Mouse (Mus musculus) neural tube, embryonic 12.5 days (tissue): Measurements from ENCODE around the gene Ssbp4. TPM values are rescaled to one million over a fixed set of nuclear protein-coding genes. Genes with fewer than 3 reads are reported as not detected.
A peak's percentile ranks its signal among the peaks of the same experiment; 100 is the strongest.
"Not testable (repeated sequence)": the region's sequence is repeated elsewhere in the genome, so short reads cannot be mapped to it uniquely, and the experiment has no call there.

ENCODE experiments used
- ATAC-seq: fragments of 200-750 bp; cut with Nextera tagmentation; 2 replicates; pipeline ENCODE4 v1.8.0; 2017; ENCODE audit warnings: low read depth, mild to moderate bottlenecking, moderate TSS enrichment, moderate library complexity; ENCODE audit not compliant: low FRiP score
- H3K27ac ChIP-seq: fragments of 300-500 bp; sonication (generic); 2 replicates; pipeline ENCODE4 v1.5.1; 2016
- H3K27me3 ChIP-seq: fragments of 300-500 bp; sonication (generic); replicated peaks from 2 replicates; pipeline ENCODE4 v1.6.1; 2016; ENCODE audit warnings: mild to moderate bottlenecking
- H3K36me3 ChIP-seq: fragments of 300-500 bp; sonication (generic); 2 replicates; pipeline ENCODE4 v1.6.1; 2016; ENCODE audit warnings: mild to moderate bottlenecking
- H3K4me1 ChIP-seq: fragments of 300-500 bp; sonication (generic); 2 replicates; pipeline ENCODE4 v1.6.1; 2016
- H3K4me2 ChIP-seq: fragments of 300-500 bp; sonication (generic); replicated peaks from 2 replicates; pipeline ENCODE4 v1.6.1; 2016; ENCODE audit warnings: mild to moderate bottlenecking
- H3K4me3 ChIP-seq: fragments of 300-500 bp; sonication (generic); 2 replicates; pipeline ENCODE4 v1.5.1; 2016
- H3K9ac ChIP-seq: fragments of 300-500 bp; sonication (generic); 2 replicates; pipeline ENCODE4 v1.6.1; 2016; ENCODE audit warnings: mild to moderate bottlenecking
- H3K9me3 ChIP-seq: fragments of 300-500 bp; sonication (generic); 2 replicates; pipeline ENCODE4 v1.6.1; 2016; ENCODE audit warnings: mild to moderate bottlenecking
- WGBS: fragments of 180-500 bp; shearing (Covaris S2); methylation state at CpG from one replicate; pipeline ENCODE4 v1.1.7; 2016; 5-methylcytosine and 5-hydroxymethylcytosine counted together
- polyA plus RNA-seq: library from polyadenylated mRNA; unstranded; fragments of >200 nt; fragmentation: Nextera tagmentation; extraction: Ambion mirVana; gene quantifications from 2 replicates; pipeline ENCODE4 v1.2.1, GENCODE M21; 2016

Ssbp4 gene
- polyA plus RNA-seq, 1 experiment from 2014 or later, result 144 TPM

GRCm38 (mm10) chr8:70594621-70595564 lies 13.8 kb downstream of the Ssbp4 start:
- Histone ChIP-seq H3K27me3 (peaks cover 7% of the 10 kb centered on the region), H3K27ac (peak overlapping the region; percentile 34), H3K9me3 (no peaks in the 10 kb centered on the region), H3K36me3 (peaks cover 27% of the 10 kb centered on the region), H3K4me2 (peak overlapping the region; percentile 99), H3K4me1 (peaks cover 63% of the 10 kb centered on the region), H3K9ac (peak overlapping the region; percentile 69), H3K4me3 (peak overlapping the region; percentile 54)
- peak; percentile 28 for ATAC-seq
- WGBS, result 10% methylated on average over 82 of the region's 82 CpGs

GRCm38 (mm10) chr8:70593961-70594609 lies 14.6 kb downstream of the Ssbp4 start, which contains the start of gene Isyna1:
Gene Isyna1, plus strand, starts transcription at chr8:70594373.
- H3K9me3 ChIP-seq, result no peaks in the 10 kb centered on the region
- H3K9ac ChIP-seq, result peak within 1 kb of the TSS; percentile 69
- H3K4me2 ChIP-seq, result peak within 1 kb of the TSS; percentile 99
- peak; percentile 69 for ATAC-seq
- 1% methylated on average over 40 of the region's 40 CpGs for WGBS
- peak within 1 kb of the TSS; percentile 54 for H3K4me3 ChIP-seq
- H3K4me1 ChIP-seq, result peaks cover 56% of the 10 kb centered on the region
- peak within 1 kb of the TSS; percentile 34 for H3K27ac ChIP-seq
- peaks cover 34% of the 10 kb centered on the region for H3K36me3 ChIP-seq
- H3K27me3 ChIP-seq, result peaks cover 7% of the 10 kb centered on the region

- Histone ChIP-seq H3K27me3 (peaks cover 7% of the 10 kb centered on the region), H3K9me3 (no peaks in the 10 kb centered on the region), H3K4me3 (no peak overlapping the region), H3K27ac (no peak overlapping the region), H3K4me2 (peak overlapping the region; percentile 99), H3K9ac (0 out of 2 replicates have a peak overlapping the region, but pooled peaks have one; percentile 69), H3K36me3 (peaks cover 39% of the 10 kb centered on the region), H3K4me1 (peaks cover 48% of the 10 kb centered on the region)
- ATAC-seq, result no peak
- WGBS, result 49% methylated on average over 8 of the region's 8 CpGs
Observed at GRCm38 (mm10) chr8:70593173-70593572, 15.5 kb downstream of the Ssbp4 start.

GRCm38 (mm10) chr8:70591569-70591968 lies 17.1 kb downstream of the Ssbp4 start:
- no peak overlapping the region for H3K27ac ChIP-seq
- no peak overlapping the region for H3K9ac ChIP-seq
- H3K4me2 ChIP-seq, result no peak overlapping the region
- H3K27me3 ChIP-seq, result peaks cover 7% of the 10 kb centered on the region
- H3K4me1 ChIP-seq, result peaks cover 34% of the 10 kb centered on the region
- 90% methylated on average over 12 of the region's 12 CpGs for WGBS
- ATAC-seq, result no peak
- no peaks in the 10 kb centered on the region for H3K9me3 ChIP-seq
- peaks cover 49% of the 10 kb centered on the region for H3K36me3 ChIP-seq
- H3K4me3 ChIP-seq, result no peak overlapping the region

- H3K27ac ChIP-seq, ATAC-seq, H3K4me3 ChIP-seq, H3K9me3 ChIP-seq, H3K27me3 ChIP-seq, H3K4me2 ChIP-seq, H3K4me1 ChIP-seq, H3K9ac ChIP-seq: not testable (repeated sequence)
- peaks cover 81% of the 10 kb centered on the region for H3K36me3 ChIP-seq
- 94% methylated on average over 4 of the region's 4 CpGs for WGBS
Observed at GRCm38 (mm10) chr8:70587955-70588354, 20.7 kb downstream of the Ssbp4 start.

- Histone ChIP-seq H3K9me3 (no peaks in the 10 kb centered on the region), H3K4me1 (no peaks in the 10 kb centered on the region), H3K27ac (no peak overlapping the region), H3K9ac (no peak overlapping the region), H3K36me3 (peaks cover 86% of the 10 kb centered on the region), H3K4me3 (no peak overlapping the region), H3K4me2 (no peak overlapping the region), H3K27me3 (no peaks in the 10 kb centered on the region)
- 41% methylated on average over 7 of the region's 7 CpGs for WGBS
- peak; percentile 60; the same call in 1 of the 2 replicates for ATAC-seq
Observed at GRCm38 (mm10) chr8:70585258-70585652, 23.4 kb downstream of the Ssbp4 start.

GRCm38 (mm10) chr8:70584606-70585257 lies 23.9 kb downstream of the Ssbp4 start:
- H3K27ac ChIP-seq, result no peak overlapping the region
- H3K4me1 ChIP-seq, result no peaks in the 10 kb centered on the region
- H3K36me3 ChIP-seq, result peaks cover 85% of the 10 kb centered on the region
- no peak overlapping the region for H3K4me2 ChIP-seq
- H3K9ac ChIP-seq, result no peak overlapping the region
- H3K4me3 ChIP-seq, result no peak overlapping the region
- ATAC-seq, result peak; percentile 25
- no peaks in the 10 kb centered on the region for H3K27me3 ChIP-seq
- H3K9me3 ChIP-seq, result no peaks in the 10 kb centered on the region
- WGBS, result 88% methylated on average over 9 of the region's 9 CpGs

- 95% methylated on average over 18 of the region's 18 CpGs for WGBS
- Histone ChIP-seq H3K36me3 (peaks cover 84% of the 10 kb centered on the region), H3K4me1 (no peaks in the 10 kb centered on the region), H3K27ac (no peak overlapping the region), H3K27me3 (no peaks in the 10 kb centered on the region), H3K9me3 (no peaks in the 10 kb centered on the region), H3K4me2 (no peak overlapping the region), H3K4me3 (no peak overlapping the region), H3K9ac (no peak overlapping the region)
- ATAC-seq, result no peak
Observed at GRCm38 (mm10) chr8:70583476-70584387, 24.9 kb downstream of the Ssbp4 start.

- no peak for ATAC-seq
- H3K27me3 ChIP-seq, result no peaks in the 10 kb centered on the region
- no peak overlapping the region for H3K4me3 ChIP-seq
- H3K9ac ChIP-seq, result no peak overlapping the region
- H3K27ac ChIP-seq, result no peak overlapping the region
- no peaks in the 10 kb centered on the region for H3K9me3 ChIP-seq
- H3K36me3 ChIP-seq, result peaks cover 57% of the 10 kb centered on the region
- no peak overlapping the region for H3K4me2 ChIP-seq
- no peaks in the 10 kb centered on the region for H3K4me1 ChIP-seq
- WGBS, result 94% methylated on average over 3 of the region's 3 CpGs
Observed at GRCm38 (mm10) chr8:70577207-70577606, 31.5 kb downstream of the Ssbp4 start.

GRCm38 (mm10) chr8:70574915-70575314 lies 33.8 kb downstream of the Ssbp4 start:
- Histone ChIP-seq H3K4me3 (no peak overlapping the region), H3K4me1 (no peaks in the 10 kb centered on the region), H3K9ac (no peak overlapping the region), H3K27ac (no peak overlapping the region), H3K4me2 (no peak overlapping the region), H3K27me3 (no peaks in the 10 kb centered on the region), H3K9me3 (no peaks in the 10 kb centered on the region), H3K36me3 (peaks cover 36% of the 10 kb centered on the region)
- no peak for ATAC-seq
- 89% methylated on average over 4 of the region's 4 CpGs for WGBS

- no peak overlapping the region for H3K9ac ChIP-seq
- no peak overlapping the region for H3K4me2 ChIP-seq
- no peaks in the 10 kb centered on the region for H3K27me3 ChIP-seq
- H3K36me3 ChIP-seq, result peaks cover 34% of the 10 kb centered on the region
- no peaks in the 10 kb centered on the region for H3K4me1 ChIP-seq
- no peak overlapping the region for H3K27ac ChIP-seq
- no peaks in the 10 kb centered on the region for H3K9me3 ChIP-seq
- no peak overlapping the region for H3K4me3 ChIP-seq
- no peak for ATAC-seq
Observed at GRCm38 (mm10) chr8:70574302-70574701, 34.4 kb downstream of the Ssbp4 start.
